11 mouse cellular contexts compared by ENCODE assay signal in genomic region chr13:109837453-109837852, GRCm38 (mm10).
DNase-seq lines count a peak whose midpoint lies in the region; ATAC-seq and TF ChIP-seq lines count a peak whose summit lies in the region.
"Had no signal": no experiment of that assay in that cellular context is flagged by ENCODE, and none has a peak within 500 bp of the region (broad histone marks: within the 10 kb centered on the region; RNA-seq: fewer than 3 reads in every experiment).

No protein-coding gene starts in this region.

- no peak for TF ChIP-seq EP300 in liver, postnatal 0 days (IDR thresholded peaks at IDR 0.05; ENCODE audit: low read depth)

- no peak for DNase-seq in cerebellum, adult 8-10 months
- no peak for DNase-seq in liver, postnatal 0 days
- DNase-seq in thymus, postnatal 25 days = peak; percentile 62
- DNase-seq in left cerebral cortex, adult 18-20 months (ENCODE audit: low spot score in 2 of 2) = no peak
- DNase-seq: left cerebral cortex, postnatal 4 days; right cerebral cortex, postnatal 4 days had no signal

- H3K4me3 ChIP-seq in liver, postnatal 0 days (ENCODE audit: low read depth, low read length) = no peak overlapping the region
- H3K4me3 ChIP-seq in liver, embryonic 12.5 days = no peak overlapping the region
- H3K4me3 ChIP-seq in limb, embryonic 12.5 days (replicated peaks) = no peak overlapping the region
- no peak overlapping the region for H3K4me3 ChIP-seq in hindbrain, embryonic 16.5 days (ENCODE audit: low read length)
- H3K4me3 ChIP-seq: hindbrain, embryonic 12.5 days had no signal

- H3K27ac ChIP-seq in liver, postnatal 0 days (ENCODE audit: low read depth) = no peak overlapping the region
- no peak overlapping the region for H3K27ac ChIP-seq in liver, embryonic 12.5 days
- H3K27ac ChIP-seq in limb, embryonic 12.5 days = no peak overlapping the region
- H3K27ac ChIP-seq in hindbrain, embryonic 16.5 days (ENCODE audit: low read depth, low read length) = no peak overlapping the region
- H3K27ac ChIP-seq: hindbrain, embryonic 12.5 days had no signal

- no peaks in the 10 kb centered on the region for H3K4me1 ChIP-seq in liver, postnatal 0 days (ENCODE audit: insufficient read depth)
- 0 out of 2 replicates have a peak, but pooled peaks cover 5% of the 10 kb centered on the region for H3K4me1 ChIP-seq in liver, embryonic 12.5 days
- H3K4me1 ChIP-seq in limb, embryonic 12.5 days (replicated peaks) = 0 out of 2 replicates have a peak, but pooled peaks cover 7% of the 10 kb centered on the region
- no peaks in the 10 kb centered on the region for H3K4me1 ChIP-seq in hindbrain, embryonic 16.5 days (ENCODE audit: control insufficient read depth, insufficient read depth, low read depth, low read length)
- H3K4me1 ChIP-seq: hindbrain, embryonic 12.5 days had no signal

- no peak overlapping the region for H3K9ac ChIP-seq in liver, postnatal 0 days (replicated peaks)
- H3K9ac ChIP-seq in liver, embryonic 12.5 days = no peak overlapping the region
- H3K9ac ChIP-seq in limb, embryonic 12.5 days (replicated peaks) = no peak overlapping the region
- no peak overlapping the region for H3K9ac ChIP-seq in hindbrain, embryonic 16.5 days (ENCODE audit: low read depth, low read length)
- H3K9ac ChIP-seq: hindbrain, embryonic 12.5 days had no signal

- no peak for TF ChIP-seq CTCF in liver, postnatal 0 days (IDR thresholded peaks at IDR 0.05; ENCODE audit: low read depth)

- 86% methylated on average over 11 of the region's 11 CpGs for WGBS in liver, postnatal 0 days (ENCODE audit: insufficient replicate concordance)
- WGBS in liver, embryonic 12.5 days (ENCODE audit: insufficient replicate concordance) = 94% methylated on average over 11 of the region's 11 CpGs
- 41% methylated on average over 11 of the region's 11 CpGs for WGBS in limb, embryonic 12.5 days
- WGBS in hindbrain, embryonic 16.5 days = 76% methylated on average over 11 of the region's 11 CpGs

- H3K36me3 ChIP-seq in liver, postnatal 0 days (replicated peaks; ENCODE audit: insufficient read depth, low read length) = no peaks in the 10 kb centered on the region
- H3K36me3 ChIP-seq in liver, embryonic 12.5 days = no peaks in the 10 kb centered on the region
- no peaks in the 10 kb centered on the region for H3K36me3 ChIP-seq in limb, embryonic 12.5 days
- H3K36me3 ChIP-seq in hindbrain, embryonic 16.5 days (ENCODE audit: control insufficient read depth, insufficient read depth, low read length) = no peaks in the 10 kb centered on the region
- H3K36me3 ChIP-seq: hindbrain, embryonic 12.5 days had no signal

- ATAC-seq in cerebellum, adult (ENCODE audit: insufficient number of reproducible peaks, low FRiP score, low TSS enrichment) = peak; percentile 36
- peak; percentile 55 for ATAC-seq in liver, postnatal 0 days
- no peak for ATAC-seq in liver, embryonic 12.5 days
- ATAC-seq in limb, embryonic 12.5 days (ENCODE audit: insufficient number of reproducible peaks, insufficient read depth, low FRiP score, low TSS enrichment, low read depth) = no peak
- no peak for ATAC-seq in hindbrain, embryonic 16.5 days

- H3K9me3 ChIP-seq in liver, postnatal 0 days (ENCODE audit: low read length) = no peaks in the 10 kb centered on the region
- H3K9me3 ChIP-seq in liver, embryonic 12.5 days (replicated peaks) = no peaks in the 10 kb centered on the region
- H3K9me3 ChIP-seq in limb, embryonic 12.5 days = no peaks in the 10 kb centered on the region
- no peaks in the 10 kb centered on the region for H3K9me3 ChIP-seq in hindbrain, embryonic 16.5 days (ENCODE audit: control insufficient read depth, low read length)
- H3K9me3 ChIP-seq: hindbrain, embryonic 12.5 days had no signal

- H3K4me2 ChIP-seq in liver, postnatal 0 days (ENCODE audit: low read depth, low read length) = no peak overlapping the region
- no peak overlapping the region for H3K4me2 ChIP-seq in liver, embryonic 12.5 days
- H3K4me2 ChIP-seq in limb, embryonic 12.5 days = peak overlapping the region; percentile 21; the same call in 1 of the 2 replicates
- no peak overlapping the region for H3K4me2 ChIP-seq in hindbrain, embryonic 16.5 days (ENCODE audit: low read length)
- H3K4me2 ChIP-seq: hindbrain, embryonic 12.5 days had no signal

- H3K27me3 ChIP-seq in liver, postnatal 0 days (ENCODE audit: insufficient read depth, low read length) = no peaks in the 10 kb centered on the region
- no peaks in the 10 kb centered on the region for H3K27me3 ChIP-seq in liver, embryonic 12.5 days (replicated peaks)
- no peaks in the 10 kb centered on the region for H3K27me3 ChIP-seq in limb, embryonic 12.5 days
- no peaks in the 10 kb centered on the region for H3K27me3 ChIP-seq in hindbrain, embryonic 16.5 days (replicated peaks; ENCODE audit: control insufficient read depth, insufficient read depth, low read length)
- H3K27me3 ChIP-seq: hindbrain, embryonic 12.5 days had no signal

Comparison
In these comparisons a context has a peak if more than half of its experiments do, and no peak if none do; other contexts are left out.
1. ATAC-seq: peak in cerebellum, adult (single experiment) and liver, postnatal 0 days (single experiment); none in liver, embryonic 12.5 days (single experiment), limb, embryonic 12.5 days (single experiment) and hindbrain, embryonic 16.5 days (single experiment).